Mouse (Mus musculus): ENCODE data around the gene Slc22a1.

- no peak for TF ChIP-seq POLR2A (IDR thresholded peaks at IDR 0.05; ENCODE audit: extremely low read depth, insufficient read depth, low read length)
- TF ChIP-seq CTCF (IDR thresholded peaks at IDR 0.05; ENCODE audit: low read depth, low read length) = no peak
Measured at GRCm38 (mm10) chr17:12615429-12615828, 60.2 kb downstream of the Slc22a1 start.

All from liver, adult 2 months (tissue).